Comparison of ENCODE assay signal across 27 mouse cellular contexts in genomic region chr2:62344367-62344766, GRCm38 (mm10).
"Had no signal": no experiment of that assay in that cellular context is flagged by ENCODE, and none has a peak within 500 bp of the region (broad histone marks: within the 10 kb centered on the region; RNA-seq: fewer than 3 reads in every experiment).

No protein-coding gene starts in this region.

- H3K27ac ChIP-seq: gastrocnemius, adult 2 months; heart, embryonic 10.5 days; hindbrain, embryonic 10.5 days; hindbrain, embryonic 12.5 days; hindbrain, embryonic 14.5 days; kidney, embryonic 15.5 days; kidney, postnatal 0 days; limb, embryonic 13.5 days; limb, embryonic 15.5 days; liver, embryonic 12.5 days had no signal

- H3K4me1 ChIP-seq: heart, embryonic 10.5 days; heart, embryonic 12.5 days; kidney, embryonic 15.5 days; limb, embryonic 13.5 days; limb, embryonic 15.5 days; liver, embryonic 12.5 days had no signal

- H3K36me3 ChIP-seq: heart, embryonic 10.5 days; heart, embryonic 12.5 days; hindbrain, embryonic 10.5 days; hindbrain, embryonic 12.5 days; limb, embryonic 13.5 days; limb, embryonic 15.5 days; liver, embryonic 12.5 days had no signal

- DNase-seq: gastrocnemius, adult 2 months; gastrocnemius, postnatal 10 days; gastrocnemius, postnatal 25 days; heart, adult 18-20 months; heart, postnatal 10 days; heart, postnatal 4 days; kidney, adult 11 months; kidney, adult 2 months; kidney, adult 9 months; kidney, postnatal 14 days; kidney, postnatal 36 days; layer of hippocampus, adult 9-11 months; layer of hippocampus, postnatal 36 days; left cerebral cortex, postnatal 4 days had no signal

- H3K9me3 ChIP-seq: heart, embryonic 10.5 days; heart, embryonic 12.5 days; hindbrain, embryonic 10.5 days; hindbrain, embryonic 12.5 days; kidney, embryonic 15.5 days; limb, embryonic 13.5 days; limb, embryonic 15.5 days; liver, embryonic 12.5 days had no signal

- ATAC-seq: hindbrain, embryonic 16.5 days; inflammation-experienced regulatory T-cells, adult 6 months; intestine, embryonic 16.5 days; liver, embryonic 12.5 days had no signal

- H3K4me3 ChIP-seq: gastrocnemius, adult 2 months; heart, embryonic 10.5 days; heart, embryonic 12.5 days; hindbrain, embryonic 10.5 days; hindbrain, embryonic 12.5 days; kidney, embryonic 15.5 days; limb, embryonic 13.5 days; limb, embryonic 15.5 days; liver, embryonic 12.5 days had no signal

- H3K4me2 ChIP-seq: heart, embryonic 12.5 days; hindbrain, embryonic 12.5 days; hindbrain, embryonic 14.5 days; kidney, embryonic 15.5 days; limb, embryonic 13.5 days; limb, embryonic 15.5 days; liver, embryonic 12.5 days had no signal

- H3K27me3 ChIP-seq: heart, embryonic 12.5 days; hindbrain, embryonic 12.5 days; kidney, embryonic 15.5 days; limb, embryonic 15.5 days; liver, embryonic 12.5 days had no signal

- H3K9ac ChIP-seq: heart, embryonic 12.5 days; hindbrain, embryonic 12.5 days; hindbrain, embryonic 14.5 days; kidney, embryonic 15.5 days; limb, embryonic 13.5 days; limb, embryonic 15.5 days; liver, embryonic 12.5 days had no signal
